Mouse (Mus musculus) granulocyte monocyte progenitor cell, adult 5-6 weeks (primary cell): Measurements from ENCODE around the gene 1700023F06Rik. TPM values are rescaled to one million over a fixed set of nuclear protein-coding genes. Genes with fewer than 3 reads are reported as not detected.
A peak's percentile ranks its signal among the peaks of the same experiment; 100 is the strongest.

ENCODE experiments used
- ATAC-seq: replicated peaks from 2 replicates; pipeline ENCODE4 v1.8.0; 2016; ENCODE audit warnings: mild to moderate bottlenecking, moderate TSS enrichment, inconsistent platforms; ENCODE audit not compliant: poor library complexity, severe bottlenecking
- total RNA-seq, 2 experiments: library from RNA; stranded (forward) in 1 of 2; stranded (reverse) in 1 of 2; fragments of 200-712, 200-1000 nt in 1 of 2; fragments of >200 nt in 1 of 2; fragmentation: Nextera tagmentation in 1 of 2; gene quantifications; 2 replicates each; pipeline ENCODE4 v1.2.3; 2014 to 2017

1700023F06Rik gene
- total RNA-seq, 2 experiments from 2014 or later = not detected

DNA sequence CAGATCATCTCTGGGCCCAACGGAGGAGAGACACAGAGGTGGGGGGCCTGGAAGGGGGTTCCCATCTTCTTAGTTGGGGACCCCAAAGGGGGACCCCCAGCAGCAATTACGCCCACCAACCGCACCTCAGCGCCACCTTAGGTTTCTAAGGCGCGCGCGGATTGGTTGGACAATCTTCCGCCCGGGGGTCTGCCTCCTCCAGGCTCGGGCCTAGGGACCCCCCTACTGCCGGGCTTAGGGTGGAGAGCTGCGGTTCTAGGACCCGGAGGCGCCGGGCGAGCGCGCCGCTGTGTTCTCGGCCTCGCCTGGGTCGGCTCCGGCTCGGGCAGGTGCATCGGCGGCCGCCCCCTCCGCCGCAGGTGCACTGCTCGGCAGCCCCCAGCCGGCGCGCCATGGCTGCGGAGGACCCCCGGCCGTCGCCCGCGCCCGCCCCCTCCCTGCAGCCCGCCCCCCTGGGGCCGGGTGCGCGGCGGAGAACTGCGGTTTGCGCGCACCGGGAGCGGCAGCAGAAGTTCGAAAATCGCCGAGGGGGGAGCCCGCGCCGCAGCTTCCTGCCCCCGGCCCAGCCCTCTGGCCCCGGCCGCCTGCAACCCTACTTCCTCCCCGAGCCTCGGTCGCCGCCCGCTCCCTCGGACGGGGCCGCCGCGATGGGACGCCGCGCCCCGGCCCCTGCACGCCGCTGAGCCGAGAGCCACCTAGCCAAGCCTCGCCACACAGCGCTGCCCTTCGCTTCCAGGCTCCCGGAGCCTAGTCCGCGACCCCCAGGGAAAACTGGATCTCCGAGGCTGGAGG, 37.7 kb downstream of the 1700023F06Rik start, which contains the start of gene Fmnl1:
TSS of gene Fmnl1 (plus strand) at position 614 of the 792 bp plus-strand sequence.
- ATAC-seq = peak; percentile 28

DNA sequence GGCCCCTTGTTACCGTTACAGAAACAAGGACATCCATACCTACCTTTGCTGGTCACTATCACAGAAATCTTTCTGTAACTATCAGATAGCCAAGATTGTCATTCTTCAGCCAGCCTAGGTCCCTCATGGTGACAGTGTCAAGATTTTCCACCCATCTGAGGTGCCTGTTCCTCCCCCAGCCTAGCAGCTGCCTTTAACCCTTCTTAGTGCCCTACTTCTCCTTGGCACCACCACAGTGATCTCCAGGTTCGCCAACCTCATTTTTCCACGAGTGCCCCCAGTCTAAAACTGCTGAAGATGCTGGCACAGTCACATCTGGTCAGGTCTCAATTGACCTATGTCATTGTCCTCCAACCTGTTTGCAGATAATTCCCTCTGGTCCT, 38.3 kb downstream of the 1700023F06Rik start:
- no peak for ATAC-seq

DNA sequence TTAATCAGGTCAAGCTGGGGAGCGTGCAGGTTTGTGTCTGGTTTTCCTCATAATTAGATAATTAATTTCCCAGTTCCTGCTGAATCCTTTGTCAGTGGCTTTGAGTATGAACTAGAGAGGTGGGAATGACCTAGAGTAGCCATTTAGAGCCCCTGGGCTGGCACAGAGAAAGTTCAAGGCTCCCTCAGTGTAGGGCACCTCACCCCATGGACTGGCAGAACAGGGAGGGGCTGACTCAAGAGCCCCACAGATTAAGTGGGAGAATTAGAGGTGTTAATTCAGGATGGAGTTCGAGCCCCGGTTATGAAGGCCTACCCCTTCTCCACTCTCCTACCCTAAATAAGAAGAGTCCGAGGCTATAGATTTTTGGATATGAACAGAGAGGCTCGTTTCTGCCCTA, 38.7 kb downstream of the 1700023F06Rik start:
- ATAC-seq = no peak

DNA sequence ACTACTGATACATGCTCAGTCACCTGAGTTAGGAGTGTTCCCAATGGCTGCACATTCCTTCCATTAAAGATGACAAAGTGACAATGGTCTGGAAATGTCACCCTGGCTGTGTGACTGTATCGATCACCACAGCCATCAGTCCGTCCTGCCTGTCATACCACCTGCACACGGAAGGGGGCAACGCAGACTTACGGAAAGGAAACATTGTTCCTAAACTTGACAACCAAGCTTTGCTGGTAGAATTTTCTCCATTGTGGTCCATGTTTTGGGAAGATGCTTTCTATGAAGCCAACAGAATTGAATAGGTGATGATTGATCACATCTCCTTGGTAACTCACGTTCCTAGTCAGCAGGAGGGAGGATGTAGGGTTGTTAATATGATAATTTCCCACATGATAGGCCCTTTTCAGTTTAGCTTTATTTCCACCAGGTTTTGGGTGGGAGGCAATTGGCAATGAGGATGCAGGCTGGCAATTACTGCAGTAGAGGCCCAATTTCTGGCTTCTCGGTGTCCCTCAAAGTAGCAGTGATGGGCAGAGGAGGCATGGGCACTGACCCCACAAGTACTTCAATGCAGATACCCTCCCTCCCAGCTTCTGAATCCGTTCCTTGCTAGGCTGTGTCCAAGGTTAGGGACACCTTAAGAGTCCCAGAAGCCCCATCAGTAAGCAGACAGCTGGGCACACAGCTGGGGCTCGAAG, 39.5 kb downstream of the 1700023F06Rik start:
- ATAC-seq = peak; percentile 45; the same call in 1 of the 2 replicates

DNA sequence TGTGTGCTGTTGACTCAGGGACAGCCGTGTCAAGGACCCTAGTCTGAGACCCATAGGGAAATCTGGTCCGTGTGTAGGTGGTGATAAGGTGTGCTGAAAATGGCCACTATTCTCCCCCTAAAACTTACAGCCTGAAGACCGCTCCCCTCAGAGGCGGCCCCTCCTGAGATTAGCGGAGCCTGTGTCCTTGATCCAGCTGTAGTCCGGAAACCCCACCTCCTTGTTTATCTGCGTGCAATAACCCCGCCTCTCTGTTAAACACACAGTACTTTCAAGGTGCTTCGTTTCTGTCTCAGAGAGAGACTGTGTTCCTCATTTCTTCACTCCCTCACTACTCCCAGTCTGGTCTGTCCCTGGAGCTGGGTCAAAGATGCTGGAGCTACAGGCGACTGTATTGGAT, 44.0 kb downstream of the 1700023F06Rik start:
- 0 out of 2 replicates have a peak, but pooled peaks have one; percentile 14 for ATAC-seq

- no peak for ATAC-seq
Observed at GRCm38 (mm10) chr11:103162132-103162531, 46.2 kb downstream of the 1700023F06Rik start.

- no peak for ATAC-seq
Observed at GRCm38 (mm10) chr11:103161449-103161848, 46.9 kb downstream of the 1700023F06Rik start.

- no peak for ATAC-seq
Observed at GRCm38 (mm10) chr11:103160738-103161137, 47.6 kb downstream of the 1700023F06Rik start.

DNA sequence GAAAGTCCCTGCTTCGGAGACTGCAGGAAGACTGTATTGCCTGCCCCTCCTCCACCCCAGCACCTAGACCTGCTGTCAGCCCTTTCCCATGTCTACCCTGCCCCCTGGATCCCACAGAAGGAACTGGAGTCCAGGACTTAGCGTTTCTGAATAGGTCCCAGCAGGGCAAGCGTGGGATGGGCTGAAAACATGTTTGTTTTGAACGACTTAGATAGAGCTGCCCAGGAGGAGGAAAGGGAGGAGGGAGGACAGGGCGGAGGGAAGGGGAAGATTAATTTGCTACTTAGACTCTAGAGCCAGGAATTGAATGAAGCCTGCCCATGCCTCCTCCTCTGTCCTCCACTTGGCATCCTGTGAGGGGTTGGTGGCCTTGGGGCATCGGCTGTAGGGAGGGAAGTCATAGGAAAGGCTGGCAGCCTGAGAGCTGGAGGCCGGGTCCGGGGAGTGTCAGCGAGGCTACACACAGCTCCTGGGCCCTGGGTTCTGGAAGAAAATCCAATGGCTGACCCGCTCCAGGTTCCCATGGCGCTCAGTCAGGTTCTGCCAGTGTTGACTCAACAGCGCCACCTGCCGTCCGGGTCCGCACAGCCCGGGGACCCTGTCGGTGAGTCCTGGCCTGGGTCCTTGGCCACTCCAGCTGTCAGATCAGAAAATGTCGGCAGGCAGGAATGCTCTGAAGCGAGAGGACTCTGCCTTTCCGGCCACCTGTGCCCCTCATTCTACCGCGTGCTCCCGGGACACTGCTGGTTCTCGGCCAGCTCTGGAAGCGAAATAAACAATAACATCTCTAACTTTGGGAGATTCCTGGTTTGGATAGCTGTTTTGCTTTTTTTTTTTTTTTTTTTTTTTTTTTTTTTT, 49.5 kb downstream of the 1700023F06Rik start:
- ATAC-seq = peak; percentile 94

DNA sequence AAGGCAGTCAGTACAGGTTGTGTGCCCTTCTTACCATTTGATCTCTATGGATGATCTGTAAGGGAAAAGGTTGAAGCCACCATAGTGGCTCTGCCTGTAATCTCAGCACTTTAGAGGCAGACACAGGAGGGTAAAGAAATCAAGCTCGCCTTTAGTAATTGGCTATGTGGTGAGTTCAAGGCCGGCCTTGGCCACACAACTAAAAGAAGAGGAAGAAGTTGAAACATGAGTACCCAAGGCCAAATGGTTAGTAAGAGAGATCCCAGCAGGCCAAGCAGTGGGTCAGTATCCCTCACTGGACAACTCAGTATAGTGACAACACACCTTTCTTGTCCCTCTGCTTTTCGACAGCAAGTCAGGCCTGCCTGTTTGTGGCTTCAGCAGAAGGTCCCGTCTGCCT, 58.6 kb downstream of the 1700023F06Rik start:
- ATAC-seq = no peak

Other genes with a start within 250 kb of the 1700023F06Rik start
- 39.2 and 44.9 TPM in 2 replicates for gene Nmt1, start 180.4 kb downstream of the 1700023F06Rik start, total RNA-seq (2014; fragmentation: Nextera tagmentation)
- 54.1 and 58.9 TPM in 2 replicates for gene Nmt1, start 180.4 kb downstream of the 1700023F06Rik start, total RNA-seq (2017)
- 30.5 and 40.9 TPM in 2 replicates for gene Dcakd, start 180.2 kb downstream of the 1700023F06Rik start, total RNA-seq (2014; fragmentation: Nextera tagmentation)
- gene Dcakd, start 180.2 kb downstream of the 1700023F06Rik start, total RNA-seq (2017) = 14.3 and 17.0 TPM in 2 replicates
- 0.41 TPM in 1 of 2 replicates, not detected in the other for gene Plcd3, start 106.9 kb downstream of the 1700023F06Rik start, total RNA-seq (2014; fragmentation: Nextera tagmentation)
- gene Plcd3, start 106.9 kb downstream of the 1700023F06Rik start, total RNA-seq (2017) = 3.2 TPM in 1 of 2 replicates, not detected in the other
- gene Acbd4, start 106.9 kb downstream of the 1700023F06Rik start, total RNA-seq (2014; fragmentation: Nextera tagmentation) = 4.8 and 9.6 TPM in 2 replicates
- 5.8 and 10.7 TPM in 2 replicates for gene Acbd4, start 106.9 kb downstream of the 1700023F06Rik start, total RNA-seq (2017)
- gene Hexim1, start 92.3 kb downstream of the 1700023F06Rik start, total RNA-seq (2014; fragmentation: Nextera tagmentation) = 9.7 and 13.5 TPM in 2 replicates
- gene Hexim1, start 92.3 kb downstream of the 1700023F06Rik start, total RNA-seq (2017) = 28.7 and 31.0 TPM in 2 replicates
- 2.6 and 6.4 TPM in 2 replicates for gene Hexim2, start 76.1 kb downstream of the 1700023F06Rik start, total RNA-seq (2014; fragmentation: Nextera tagmentation)
- 1.3 and 3.4 TPM in 2 replicates for gene Hexim2, start 76.1 kb downstream of the 1700023F06Rik start, total RNA-seq (2017)
- gene Fmnl1, start 37.5 kb downstream of the 1700023F06Rik start, total RNA-seq (2014; fragmentation: Nextera tagmentation) = 58.4 and 94.0 TPM in 2 replicates
- gene Fmnl1, start 37.5 kb downstream of the 1700023F06Rik start, total RNA-seq (2017) = 21.3 and 31.0 TPM in 2 replicates
- gene Spata32, start 9.9 kb upstream of the 1700023F06Rik start, total RNA-seq (2014; fragmentation: Nextera tagmentation) = 1.4 TPM in 1 of 2 replicates, not detected in the other
- gene Spata32, start 9.9 kb upstream of the 1700023F06Rik start, total RNA-seq (2017) = not detected in 2 replicates
- gene Map3k14, start 58.9 kb upstream of the 1700023F06Rik start, total RNA-seq (2014; fragmentation: Nextera tagmentation) = 10.9 and 16.7 TPM in 2 replicates
- gene Map3k14, start 58.9 kb upstream of the 1700023F06Rik start, total RNA-seq (2017) = 5.2 and 9.6 TPM in 2 replicates
- gene Arhgap27, start 155.1 kb upstream of the 1700023F06Rik start, total RNA-seq (2014; fragmentation: Nextera tagmentation) = 21.3 and 29.3 TPM in 2 replicates
- 11.0 and 19.0 TPM in 2 replicates for gene Arhgap27, start 155.1 kb upstream of the 1700023F06Rik start, total RNA-seq (2017)
- 8.6 and 13.2 TPM in 2 replicates for gene Plekhm1, start 204.1 kb upstream of the 1700023F06Rik start, total RNA-seq (2014; fragmentation: Nextera tagmentation)
- gene Plekhm1, start 204.1 kb upstream of the 1700023F06Rik start, total RNA-seq (2017) = 3.9 and 4.8 TPM in 2 replicates